Mouse (Mus musculus): ENCODE results near the gene St3gal6. TPM values are rescaled to one million over a fixed set of nuclear protein-coding genes. Genes with fewer than 3 reads are reported as not detected.
A peak's percentile ranks its signal among the peaks of the same experiment; 100 is the strongest.

St3gal6 gene
- polyA plus RNA-seq, 1 experiment, result 254 TPM

DNA sequence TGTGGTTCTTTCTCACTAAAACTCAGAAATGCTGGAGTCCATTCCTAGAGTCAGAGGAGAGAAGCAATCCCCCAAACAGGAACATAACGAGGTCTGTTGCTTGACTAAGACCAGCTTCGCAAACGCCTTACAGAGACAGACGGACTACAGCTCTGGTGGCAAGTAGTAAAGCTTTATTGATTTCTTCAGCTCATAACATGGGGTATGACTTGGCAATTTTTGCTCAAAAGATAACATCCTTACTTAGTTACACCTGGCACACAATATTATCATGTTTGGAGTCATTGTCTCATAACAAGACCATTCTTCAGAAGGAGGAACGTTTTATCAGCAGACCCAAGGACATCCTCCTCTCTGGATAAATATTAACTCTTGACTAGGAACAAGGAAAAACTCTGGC is 3.8 kb upstream of the St3gal6 start:
- TF ChIP-seq GATA1 (IDR thresholded peaks at IDR 0.05; ENCODE audit: low read length), result peak; percentile 45

GRCm38 (mm10) chr16:58526729-58527128 is 2.7 kb upstream of the St3gal6 start:
- TF ChIP-seq GATA1 (IDR thresholded peaks at IDR 0.05; ENCODE audit: low read length), result no peak

DNA sequence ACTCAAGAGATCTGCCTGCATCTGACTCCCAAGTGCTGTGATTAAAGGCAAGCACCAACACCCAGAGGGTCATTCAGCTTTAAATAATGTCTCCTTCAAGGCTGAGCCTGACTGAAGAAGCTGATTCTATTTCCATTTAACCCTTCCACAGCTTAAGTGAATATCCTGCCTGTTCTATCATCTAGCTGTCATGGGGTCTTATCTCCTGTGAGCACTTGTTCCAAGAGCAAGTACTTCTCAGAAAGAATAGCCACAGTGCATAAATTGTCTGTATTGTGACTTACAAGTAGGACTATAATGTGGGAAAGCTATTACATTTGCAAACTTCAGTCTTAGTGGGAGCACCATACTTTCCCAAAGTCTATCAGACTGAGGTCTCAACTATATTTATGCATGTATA is 1.8 kb upstream of the St3gal6 start:
- TF ChIP-seq GATA1 (IDR thresholded peaks at IDR 0.05; ENCODE audit: low read length), result no peak

DNA sequence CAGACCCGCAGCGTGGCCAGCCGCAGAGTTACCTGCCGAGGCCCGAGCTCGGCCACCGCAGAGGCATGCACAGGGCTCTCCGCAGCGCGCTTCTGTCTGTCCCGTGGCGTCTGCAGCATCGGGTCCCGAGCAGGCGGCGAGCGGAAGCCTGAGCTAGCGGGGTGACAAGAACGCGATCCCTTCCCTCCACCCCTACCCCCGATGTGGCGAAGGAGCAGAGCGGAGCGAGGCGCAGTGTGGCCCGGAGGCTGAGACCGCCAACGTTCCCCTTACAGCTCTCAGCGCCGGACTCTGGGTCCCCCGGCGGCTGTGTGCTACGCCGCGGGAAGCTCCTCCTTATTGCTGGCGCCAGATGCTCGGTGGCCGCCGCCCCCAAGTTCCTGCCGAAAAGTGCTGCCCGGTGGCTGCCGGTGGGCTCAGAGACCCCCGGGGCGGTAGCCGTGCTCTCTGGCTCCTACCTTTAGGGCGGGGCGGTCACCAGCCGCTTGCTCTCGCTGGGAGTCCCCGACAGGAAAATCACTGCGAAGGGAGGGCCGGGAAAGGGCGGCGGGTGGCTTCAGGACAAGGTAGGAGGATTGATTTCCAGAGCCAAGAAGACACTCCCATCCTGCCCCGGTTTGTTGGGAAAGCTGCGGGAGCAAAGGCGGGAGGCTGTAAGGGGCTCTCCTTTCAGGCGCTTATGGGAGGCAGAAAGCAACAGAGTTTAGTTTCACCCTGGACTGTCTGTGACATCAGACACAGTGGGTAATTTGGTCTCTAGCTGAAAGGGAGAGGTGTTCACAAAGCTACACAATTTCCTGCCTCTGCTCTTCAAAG is 791 bp downstream of the St3gal6 start:
- no peak for TF ChIP-seq GATA1 (IDR thresholded peaks at IDR 0.05; ENCODE audit: low read length)

DNA sequence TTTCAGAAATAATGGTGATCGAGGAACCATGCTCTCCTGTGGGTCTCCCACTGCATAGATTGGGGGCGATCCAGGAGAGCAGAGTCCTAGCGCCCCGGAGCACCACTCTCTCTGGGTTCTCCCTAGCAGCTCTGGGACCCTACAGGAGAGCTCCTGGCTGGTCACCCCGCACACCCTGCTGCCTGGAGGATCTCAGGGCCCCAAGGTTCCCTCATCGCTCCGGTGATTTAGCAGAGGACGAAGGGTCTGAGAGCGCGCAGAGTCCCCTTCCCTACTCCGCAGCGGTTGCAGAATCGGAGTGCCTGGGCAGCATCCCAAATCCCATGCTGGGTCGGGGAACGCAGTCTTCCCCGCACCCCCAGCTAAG is 1.4 kb downstream of the St3gal6 start:
- no peak for TF ChIP-seq GATA1 (IDR thresholded peaks at IDR 0.05; ENCODE audit: low read length)

GRCm38 (mm10) chr16:58521900-58522299 is 2.1 kb downstream of the St3gal6 start:
- no peak for TF ChIP-seq GATA1 (IDR thresholded peaks at IDR 0.05; ENCODE audit: low read length)

GRCm38 (mm10) chr16:58521182-58521581 is 2.9 kb downstream of the St3gal6 start:
- TF ChIP-seq GATA1 (IDR thresholded peaks at IDR 0.05; ENCODE audit: low read length), result no peak

- TF ChIP-seq GATA1 (IDR thresholded peaks at IDR 0.05; ENCODE audit: low read length), result no peak
These were observed 3.6 kb downstream of the St3gal6 start for GRCm38 (mm10) chr16:58520457-58520856.

GRCm38 (mm10) chr16:58519650-58520073 is 4.4 kb downstream of the St3gal6 start:
- TF ChIP-seq GATA1 (IDR thresholded peaks at IDR 0.05; ENCODE audit: low read length), result no peak

DNA sequence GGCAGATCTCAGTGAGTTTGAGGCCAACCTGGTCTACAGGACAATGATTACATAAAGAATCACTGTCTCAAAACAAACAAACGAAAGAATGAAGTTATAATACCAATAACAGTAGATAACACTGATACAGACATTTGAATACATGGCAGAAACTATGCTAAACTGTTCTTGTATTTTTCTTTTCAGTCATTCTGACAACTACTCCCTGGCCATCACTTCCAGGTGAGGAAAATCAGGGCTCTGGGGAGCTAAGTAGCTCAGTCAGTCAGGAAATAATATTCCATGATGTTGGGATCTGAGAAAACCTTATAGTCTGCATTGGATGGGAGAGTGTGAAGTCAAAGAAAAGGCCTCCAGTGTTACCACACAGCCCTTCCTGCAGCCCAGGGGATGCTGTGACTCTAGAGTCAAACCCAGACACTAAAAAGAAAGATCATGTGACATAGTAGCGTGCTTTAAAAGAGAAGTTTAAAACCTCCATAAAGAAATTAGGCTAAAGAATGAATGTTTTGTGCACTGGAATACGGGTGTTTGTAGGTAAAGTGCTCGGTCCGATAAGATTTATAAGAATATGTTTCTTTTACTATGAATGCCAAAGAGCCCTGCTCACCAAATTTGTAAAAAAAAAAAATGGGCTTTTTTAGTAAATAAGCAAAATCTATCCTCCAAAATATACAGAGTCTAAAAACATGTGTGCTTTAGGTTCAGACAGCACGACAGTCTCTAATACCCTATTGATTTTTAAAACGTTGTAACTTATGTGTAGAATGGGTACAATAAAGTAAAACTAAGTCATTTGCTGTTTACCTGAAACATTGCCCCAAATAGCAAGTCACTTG is 6.9 kb downstream of the St3gal6 start:
- no peak for TF ChIP-seq GATA1 (IDR thresholded peaks at IDR 0.05; ENCODE audit: low read length)

- TF ChIP-seq GATA1 (IDR thresholded peaks at IDR 0.05; ENCODE audit: low read length), result no peak
These were observed 7.9 kb downstream of the St3gal6 start for GRCm38 (mm10) chr16:58516161-58516560.

DNA sequence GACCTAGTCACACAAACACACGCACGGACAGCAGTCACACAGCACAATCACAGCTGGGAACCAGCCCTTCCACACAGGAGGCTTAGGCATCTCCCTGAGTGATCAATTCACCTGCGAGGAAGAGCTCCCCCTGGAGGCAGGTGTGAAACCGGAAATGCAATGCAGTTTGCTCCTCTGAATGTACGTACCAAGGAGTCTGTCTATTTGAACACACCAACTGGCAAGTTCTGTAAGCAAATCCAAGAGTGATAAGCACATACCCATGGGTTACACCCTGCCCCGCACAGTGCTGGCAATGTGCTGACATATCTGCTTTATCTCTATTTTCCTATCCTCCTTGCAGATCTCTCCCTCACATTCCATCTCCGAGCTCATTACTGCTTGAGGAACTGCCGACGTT is 9.5 kb downstream of the St3gal6 start:
- TF ChIP-seq GATA1 (IDR thresholded peaks at IDR 0.05; ENCODE audit: low read length), result peak; percentile 60

DNA sequence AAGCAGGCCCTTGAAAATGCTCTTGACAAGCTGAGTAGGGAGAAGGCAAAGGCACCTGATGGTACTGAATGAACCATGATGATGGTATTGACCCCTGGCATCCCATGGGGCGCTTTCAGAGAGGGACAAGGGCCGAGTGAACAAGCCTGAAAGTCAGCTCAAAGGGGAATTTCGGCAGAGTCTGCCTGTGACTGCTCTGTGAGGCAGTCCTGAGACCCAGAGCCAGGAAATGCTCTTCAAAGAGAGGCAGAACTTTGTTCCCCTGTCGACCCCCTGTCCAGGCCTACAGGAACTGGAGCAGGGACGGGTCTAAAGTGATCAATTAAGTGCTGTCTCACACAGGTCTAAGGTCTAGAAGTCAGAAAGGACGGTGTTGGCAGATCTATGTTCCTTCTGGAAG is 10.3 kb downstream of the St3gal6 start:
- no peak for TF ChIP-seq GATA1 (IDR thresholded peaks at IDR 0.05; ENCODE audit: low read length)

- TF ChIP-seq GATA1 (IDR thresholded peaks at IDR 0.05; ENCODE audit: low read length), result no peak
These were observed 11.2 kb downstream of the St3gal6 start for GRCm38 (mm10) chr16:58512887-58513286.

- TF ChIP-seq GATA1 (IDR thresholded peaks at IDR 0.05; ENCODE audit: low read length), result no peak
These were observed 11.8 kb downstream of the St3gal6 start for GRCm38 (mm10) chr16:58512181-58512761.

DNA sequence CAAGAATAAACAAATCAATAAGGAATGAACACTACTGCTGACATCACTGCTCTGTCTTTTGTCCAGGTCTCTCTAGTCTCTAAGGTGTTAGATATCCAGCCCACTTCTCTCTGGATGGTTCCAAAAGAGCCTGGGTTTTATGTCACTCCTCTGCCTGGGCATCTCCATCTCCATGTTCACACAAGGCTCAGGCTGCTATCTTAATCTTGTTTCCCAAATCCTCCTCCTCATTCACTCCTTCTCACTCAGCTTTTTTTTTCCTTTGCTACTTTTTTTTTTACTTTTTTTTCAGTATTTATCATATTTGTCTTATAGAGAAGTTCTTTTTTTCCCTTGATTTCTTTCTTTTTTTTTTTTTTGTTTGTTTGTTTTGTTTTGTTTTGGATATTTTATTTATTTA is 19.1 kb downstream of the St3gal6 start:
- no peak for TF ChIP-seq GATA1 (IDR thresholded peaks at IDR 0.05; ENCODE audit: low read length)
